Mouse (Mus musculus) cerebellum, postnatal 25 days (tissue): Measurements from ENCODE around the gene Tom1l2.
A peak's percentile ranks its signal among the peaks of the same experiment; 100 is the strongest.

Source experiments
- DNase-seq, 2 experiments: peaks; one replicate each; pipeline ENCODE4 v3.0.0; 2021; ENCODE audit warnings: mixed read lengths in 2 of 2

Gene Tom1l2

DNA sequence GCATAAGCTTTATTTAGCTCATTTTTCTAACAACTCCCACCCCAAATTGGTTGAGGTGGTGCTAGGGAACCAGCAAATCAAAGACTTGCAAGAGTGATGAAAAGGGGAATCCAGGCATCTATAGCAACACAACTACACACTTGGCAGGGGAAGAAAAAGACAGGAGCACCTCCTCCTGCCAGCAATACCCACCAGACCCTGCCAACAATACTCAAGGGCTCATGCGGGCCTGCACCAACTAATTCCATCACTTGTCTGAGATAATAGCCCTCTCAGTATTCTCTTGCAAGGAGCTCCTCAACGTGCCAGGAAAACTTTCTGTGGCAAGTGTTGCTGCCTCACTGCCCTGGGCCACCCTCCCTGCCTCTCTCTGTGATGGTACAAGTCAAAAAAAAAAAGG is 49.2 kb downstream of the Tom1l2 start:
- no peak for DNase-seq

- DNase-seq, result no peak
These were observed 50.2 kb downstream of the Tom1l2 start for GRCm38 (mm10) chr11:60302354-60303083.

- no peak for DNase-seq
These were observed 51.0 kb downstream of the Tom1l2 start for GRCm38 (mm10) chr11:60301588-60302208.

DNA sequence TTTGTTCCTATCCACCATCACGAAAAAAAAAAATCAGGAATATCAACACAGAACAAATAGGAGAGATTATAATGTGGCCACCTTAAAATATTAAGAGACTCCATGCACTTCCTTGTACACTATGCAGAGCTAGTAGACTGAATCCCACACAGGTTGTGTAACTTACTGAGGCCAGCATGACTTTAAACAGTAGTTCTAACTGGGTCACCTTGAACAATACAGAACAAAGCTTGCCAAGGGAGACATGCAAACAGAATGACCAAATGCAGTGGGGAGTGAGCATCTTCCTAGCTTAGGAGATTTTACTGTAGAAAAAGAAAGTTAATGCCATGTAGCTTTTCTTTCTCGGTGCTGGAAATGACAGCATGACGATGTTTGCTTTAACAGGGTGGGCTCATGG is 52.4 kb downstream of the Tom1l2 start:
- no peak for DNase-seq

GRCm38 (mm10) chr11:60297772-60298171 is 54.9 kb downstream of the Tom1l2 start:
- DNase-seq, result no peak

GRCm38 (mm10) chr11:60294630-60295313 is 57.9 kb downstream of the Tom1l2 start:
- DNase-seq, result no peak

DNA sequence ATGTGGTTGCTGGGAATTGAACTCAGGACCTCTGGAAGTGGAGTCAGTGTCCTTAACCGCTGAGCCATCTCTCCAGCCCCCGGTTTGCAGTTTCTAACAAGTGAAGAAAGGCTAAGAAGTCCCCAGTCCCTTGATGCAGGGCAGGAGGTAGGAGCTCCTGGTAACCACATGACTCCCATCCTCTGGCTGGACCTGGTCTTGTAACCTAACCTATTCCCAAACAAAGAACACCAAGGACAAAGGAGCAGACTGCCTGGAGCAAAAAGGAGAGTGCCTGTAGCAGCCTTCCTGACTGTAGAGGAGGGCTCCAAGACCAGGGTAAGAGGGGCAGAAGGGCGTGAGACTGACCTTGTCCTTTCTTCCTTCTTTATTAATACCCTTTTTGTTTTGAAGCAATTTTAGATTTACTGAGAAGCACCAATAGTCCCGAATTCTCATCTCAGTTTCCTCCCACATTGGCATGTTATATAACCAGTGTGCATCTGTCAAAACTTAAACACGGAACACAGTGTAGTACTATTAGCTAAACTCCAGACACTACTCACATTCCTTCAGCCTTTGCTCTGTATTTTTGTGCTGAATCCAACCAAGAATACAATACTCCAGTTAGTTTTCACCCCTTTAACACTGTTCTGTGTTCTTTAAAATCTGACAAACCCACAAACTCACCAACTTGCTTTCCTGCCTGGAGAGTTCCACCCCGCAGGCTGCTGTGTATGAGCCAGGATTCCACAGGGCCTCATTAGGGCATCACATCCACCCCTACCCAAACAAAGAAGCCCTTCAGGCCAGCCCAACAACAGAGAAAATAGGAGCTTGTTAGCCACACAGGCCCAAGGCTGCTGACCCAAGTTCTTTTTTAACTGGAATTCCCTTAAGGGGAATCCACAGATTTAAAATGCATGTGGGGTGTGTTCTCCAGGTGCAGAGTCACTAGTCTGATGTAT is 58.7 kb downstream of the Tom1l2 start:
- DNase-seq, result no peak

- DNase-seq, result peak; percentile 66 to 79
These were observed 60.0 kb downstream of the Tom1l2 start for GRCm38 (mm10) chr11:60292718-60293117.

DNA sequence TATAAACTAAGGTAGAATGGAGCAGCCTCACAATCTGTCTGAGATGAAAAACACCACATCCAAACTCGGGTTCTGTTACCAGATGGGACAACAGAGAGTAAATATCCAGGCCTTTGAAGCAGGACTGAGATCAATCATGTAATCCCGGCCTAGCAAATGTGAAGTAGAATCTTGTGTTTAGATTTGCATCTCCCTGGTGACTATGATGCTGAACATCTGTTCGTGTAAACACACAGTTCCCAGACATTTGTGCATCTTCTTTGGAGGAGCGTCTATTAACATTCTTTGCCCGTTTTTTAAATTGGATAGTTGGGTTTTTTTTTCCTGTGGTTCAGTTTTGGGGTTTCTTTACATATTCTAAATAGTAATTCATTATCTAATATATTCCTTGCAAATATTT is 63.7 kb downstream of the Tom1l2 start:
- no peak for DNase-seq

DNA sequence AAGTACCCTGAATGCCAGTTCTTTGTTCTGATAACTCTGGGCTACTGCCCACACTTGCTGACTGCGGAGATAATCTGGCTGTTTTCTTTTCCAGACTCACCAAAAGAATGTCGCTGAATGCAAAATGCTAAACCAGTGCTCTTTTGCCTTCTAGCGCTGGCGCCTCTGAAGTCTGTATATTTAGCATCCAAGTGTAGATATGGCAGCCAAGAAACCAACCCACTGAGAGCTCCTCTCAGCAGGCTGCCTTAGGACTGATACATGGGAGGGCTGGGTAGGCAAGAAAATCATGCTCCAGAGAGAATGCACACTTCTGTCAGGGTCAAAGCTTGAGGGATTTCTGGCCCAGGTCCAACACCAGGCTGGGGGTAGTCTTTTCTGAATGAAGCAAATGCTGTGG is 66.4 kb downstream of the Tom1l2 start:
- peak; percentile 36 to 56 for DNase-seq

DNA sequence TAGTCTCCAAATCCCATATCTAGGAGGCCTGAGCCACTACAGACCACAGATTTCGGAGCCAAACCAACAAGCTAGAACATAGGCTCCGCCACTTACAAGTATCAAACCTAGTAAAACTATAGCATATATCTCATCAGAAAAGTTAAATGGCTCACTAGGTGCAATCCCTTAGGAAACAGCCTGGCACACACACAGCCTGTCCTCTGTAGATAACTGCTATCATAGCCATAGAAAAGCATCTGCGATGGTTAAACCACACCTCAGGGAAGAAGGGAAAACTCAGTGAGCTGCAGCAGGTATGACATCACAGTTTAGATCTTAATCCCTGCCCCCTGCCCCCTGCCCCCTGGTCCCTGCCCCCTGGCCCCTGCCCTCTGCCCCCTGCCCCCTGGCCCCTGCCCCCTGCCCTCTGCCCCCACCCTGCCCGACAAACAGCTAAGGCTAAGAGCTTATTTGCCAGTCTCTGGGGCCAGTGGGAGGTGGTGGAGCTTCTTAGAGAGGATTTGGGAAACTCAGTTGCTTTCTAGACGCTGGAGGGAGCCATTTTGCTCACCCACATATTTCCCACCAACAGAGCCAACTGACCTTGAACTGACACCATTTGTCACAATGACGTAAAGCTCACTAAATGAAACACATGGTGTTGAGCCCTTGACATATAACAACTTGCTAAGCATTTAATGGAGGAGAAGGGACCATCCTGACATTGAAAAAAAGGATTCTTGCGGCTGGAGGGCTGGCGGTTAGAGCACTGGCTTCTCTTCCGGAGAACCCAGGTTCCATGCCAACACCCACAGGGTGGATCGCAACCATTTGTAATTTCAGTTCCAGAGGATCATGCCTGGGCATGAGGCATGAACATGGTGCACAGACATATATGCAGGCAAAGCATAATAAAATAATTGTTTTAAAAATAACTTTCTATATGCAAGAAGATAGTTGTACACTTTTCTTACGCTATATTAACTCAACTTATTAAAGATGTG is 72.0 kb downstream of the Tom1l2 start:
- peak in 1 of 2 experiments; percentile 55 for DNase-seq

- no peak for DNase-seq
These were observed 73.2 kb downstream of the Tom1l2 start for GRCm38 (mm10) chr11:60279483-60279882.

DNA sequence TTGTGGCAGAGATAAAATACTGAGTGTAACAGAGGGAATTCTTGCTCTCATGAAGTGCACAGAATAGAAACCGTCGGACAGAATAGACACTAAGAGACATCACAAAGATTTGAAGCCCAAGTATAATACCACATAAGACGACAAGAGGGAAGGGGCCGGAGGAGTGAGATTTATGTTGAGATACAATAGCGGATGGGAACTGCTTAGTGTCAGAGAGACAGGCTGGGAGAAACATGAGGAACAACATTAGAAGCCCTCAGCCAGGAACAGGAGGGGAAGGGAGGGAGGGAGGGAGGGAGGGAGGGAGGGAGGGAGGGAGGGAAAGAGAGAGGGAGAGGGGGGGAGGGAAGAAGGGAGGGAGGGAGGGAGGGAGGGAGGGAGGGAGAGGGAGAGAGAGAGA is 74.9 kb downstream of the Tom1l2 start:
- DNase-seq, result no peak

GRCm38 (mm10) chr11:60277164-60277740 is 75.5 kb downstream of the Tom1l2 start:
- DNase-seq, result no peak

DNA sequence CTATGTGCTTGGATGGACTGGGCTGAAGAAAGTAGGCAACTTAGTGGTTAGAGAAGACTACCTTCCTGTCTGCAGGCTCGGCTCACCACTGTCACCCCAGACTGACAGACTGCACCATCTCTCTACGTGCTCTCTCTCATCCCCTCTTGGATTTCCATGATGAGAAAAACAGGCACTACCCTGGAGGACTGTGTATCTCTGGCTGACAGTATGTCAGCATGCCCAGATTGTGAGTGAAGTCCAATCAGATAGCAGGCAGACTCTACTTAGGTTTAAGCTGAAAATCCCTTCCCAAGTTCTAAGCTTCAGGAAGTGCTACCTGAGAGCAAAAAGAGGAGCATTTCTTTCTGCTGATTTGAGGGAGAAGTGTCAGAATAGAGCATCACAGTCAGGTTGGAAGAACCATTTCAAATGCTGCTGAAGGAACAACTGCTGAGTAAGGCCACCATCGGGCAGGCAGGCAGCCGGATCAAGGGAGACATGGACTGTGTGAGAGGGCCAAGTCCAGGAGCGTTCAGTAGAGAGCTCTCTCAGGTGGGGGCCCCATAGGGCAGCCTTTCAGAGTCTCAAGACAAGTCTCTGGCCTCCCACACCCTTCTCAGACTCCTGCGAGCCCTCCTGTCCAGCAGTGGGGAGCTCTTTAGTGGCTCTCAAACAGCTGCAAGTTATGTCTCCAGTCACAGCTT is 76.2 kb downstream of the Tom1l2 start:
- peak in 1 of 2 experiments; percentile 59 for DNase-seq

- DNase-seq, result no peak
These were observed 79.4 kb downstream of the Tom1l2 start for GRCm38 (mm10) chr11:60273273-60273805.

DNA sequence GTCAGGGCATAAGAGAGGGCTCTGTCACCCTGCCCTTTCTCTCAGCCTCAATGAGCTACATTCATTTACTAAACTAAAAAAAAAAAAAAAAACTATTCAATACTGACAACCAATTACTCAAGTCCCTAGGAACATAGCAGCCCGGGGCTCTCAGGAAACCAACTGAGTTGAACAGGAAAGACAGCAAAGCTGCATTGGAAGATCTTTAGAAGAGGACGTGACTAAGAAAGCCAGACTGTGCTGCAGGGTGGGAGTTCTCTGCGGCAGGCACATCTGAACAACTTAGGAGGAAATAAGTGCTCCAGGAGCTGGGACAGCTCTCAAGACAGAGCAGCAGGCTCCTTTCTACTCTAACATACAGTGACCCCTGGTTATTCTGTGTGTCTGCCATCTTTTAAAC is 84.1 kb downstream of the Tom1l2 start:
- no peak for DNase-seq

GRCm38 (mm10) chr11:60265271-60265985 is 87.3 kb downstream of the Tom1l2 start:
- peak; percentile 51 to 58 for DNase-seq

- DNase-seq, result peak; percentile 86 to 87
These were observed 88.1 kb downstream of the Tom1l2 start for GRCm38 (mm10) chr11:60264651-60265050.

DNA sequence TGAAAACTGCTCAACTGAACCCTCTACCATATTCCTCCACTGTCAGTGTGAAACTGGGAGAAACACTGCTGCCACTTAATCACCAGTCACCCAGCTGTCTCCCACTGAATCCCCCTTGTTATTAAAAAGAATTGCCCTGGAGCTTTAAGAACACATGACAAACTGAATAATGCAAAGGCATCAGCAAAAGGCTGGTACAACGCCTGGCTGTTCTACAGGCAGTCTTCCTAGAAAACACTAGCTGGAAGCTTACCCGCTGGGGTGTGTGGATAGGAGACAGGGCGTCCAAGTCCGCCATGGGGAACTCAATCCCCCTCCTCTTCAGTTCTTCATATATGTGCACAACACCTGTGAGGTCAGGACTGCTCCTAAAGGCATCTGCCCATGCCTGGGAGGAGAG is 90.3 kb downstream of the Tom1l2 start:
- DNase-seq, result no peak
